Mouse (Mus musculus) Patski (cell line): ENCODE results near the gene Carns1. TPM values are rescaled to one million over a fixed set of nuclear protein-coding genes. Genes with fewer than 3 reads are reported as not detected.
A peak's percentile ranks its signal among the peaks of the same experiment; 100 is the strongest.
"Not testable (repeated sequence)": the region's sequence is repeated elsewhere in the genome, so short reads cannot be mapped to it uniquely, and the experiment has no call there.

Experiments
- ATAC-seq: fragments of 100-300 bp; one replicate; pipeline ENCODE4 v1.8.0; 2021
- CTCF ChIA-PET: fragments of 350-600 bp; sonication (Branson Sonifier 250); formaldehyde crosslinking; loops from one replicate; lab custom pipeline; 2022; ENCODE audit warnings: inconsistent platforms; lab: Charles Lee
- POLR2A ChIA-PET: fragments of 350-600 bp; sonication (Branson Sonifier 250); formaldehyde crosslinking; loops from one replicate; lab custom pipeline; 2022; ENCODE audit warnings: antibody characterized with exemption, inconsistent platforms; lab: Charles Lee
- DNase-seq: peaks from one replicate; pipeline ENCODE4 v3.0.0-alpha.2; 2011; ENCODE audit warnings: low read depth, low spot score
- H3K27me3 ChIP-seq: fragments of 371-371 bp; one replicate; pipeline ENCODE4 v1.5.1; 2021
- CTCF ChIP-seq: fragments of 100-300 bp; IDR thresholded peaks from one replicate; pipeline ENCODE4 v1.5.1; 2021
- in situ Hi-C: fragments of 300-500 bp; cut with MboI; formaldehyde crosslinking; loops from 3 replicates; pipeline ENCODE4 v1.11.1; 2018; ENCODE audit warnings: low pct_unique_long_range_greater_than_20kb, mixed read lengths
- polyA plus RNA-seq: library from polyadenylated mRNA; unstranded; gene quantifications from one replicate; pipeline ENCODE4 v1.2.3, GENCODE M21; 2021

Carns1 gene
- polyA plus RNA-seq, 1 experiment from 2014 or later, result 13.7 TPM

DNA sequence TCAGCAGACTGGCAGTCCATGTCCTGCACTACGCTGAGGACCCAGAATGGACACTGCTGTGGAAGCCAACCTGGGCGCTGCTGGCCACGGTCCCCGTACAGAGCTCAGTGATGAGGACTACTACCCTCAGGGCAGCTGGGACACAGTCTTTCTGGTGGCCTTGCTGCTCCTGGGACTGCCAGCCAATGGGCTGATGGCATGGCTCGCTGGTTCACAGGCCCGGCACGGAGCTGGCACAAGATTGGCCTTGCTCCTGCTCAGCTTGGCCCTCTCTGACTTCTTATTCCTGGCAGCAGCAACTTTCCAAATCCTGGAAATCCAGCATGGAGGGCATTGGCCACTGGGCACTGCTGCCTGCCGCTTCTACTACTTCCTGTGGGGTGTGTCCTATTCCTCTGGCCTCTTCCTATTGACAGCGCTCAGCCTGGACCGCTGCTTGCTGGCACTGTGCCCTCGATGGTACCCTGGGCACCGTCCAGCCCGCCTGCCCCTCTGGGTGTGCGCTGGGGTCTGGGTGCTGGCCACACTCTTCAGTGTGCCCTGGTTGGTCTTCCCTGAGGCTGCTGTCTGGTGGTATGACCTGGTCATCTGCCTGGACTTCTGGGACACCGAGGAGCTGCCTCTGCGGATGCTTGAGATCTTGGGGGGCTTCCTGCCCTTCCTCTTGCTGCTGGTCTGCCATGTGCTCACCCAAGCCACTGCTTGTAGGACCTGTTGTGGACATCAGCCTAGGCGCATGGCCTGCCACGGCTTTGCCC, 32.7 kb downstream of the Carns1 start:
- ChIA-PET CTCF (interaction anchor here (1.2 to 1.7 kb wide), 3 partner anchors 10 to 19 kb away, joined by 3 to 7 read pairs (median 3); partner anchors contain the start of gene Aip), POLR2A (interaction anchor here (0.6 kb wide), 1 partner anchor 113 kb away, joined by 3 read pairs; no protein-coding TSS in a partner anchor)
- no peak for ATAC-seq
- DNase-seq, result no peak
- in situ Hi-C loops, result no loop called here
- no peak for TF ChIP-seq CTCF
- H3K27me3 ChIP-seq, result no peaks in the 10 kb centered on the region

DNA sequence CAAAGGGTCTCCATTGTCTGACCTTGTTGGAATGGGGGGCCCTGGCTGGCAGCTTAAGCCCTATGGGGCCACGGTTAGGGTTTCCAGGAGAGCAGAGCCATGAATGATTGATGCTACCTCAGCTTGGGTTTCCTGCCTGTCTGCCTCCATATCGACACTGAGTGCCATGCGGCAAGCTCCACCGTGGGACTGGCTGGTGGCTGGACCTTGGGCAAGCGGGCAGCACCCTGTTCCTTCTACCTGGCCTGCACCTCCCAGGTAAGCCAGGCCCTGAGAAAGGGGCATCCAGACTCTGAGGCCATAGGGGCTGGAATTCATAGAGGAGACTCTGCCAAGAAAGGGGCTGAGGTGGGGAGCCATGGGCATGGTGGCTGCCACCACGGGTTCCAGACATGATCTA, 35.1 kb downstream of the Carns1 start:
- DNase-seq (no peak), ATAC-seq (no peak)
- ChIA-PET CTCF (interaction anchor here (1.2 to 1.5 kb wide), 2 partner anchors 14 to 20 kb away, joined by 3 read pairs; no protein-coding TSS in a partner anchor), POLR2A (interaction anchor here (0.6 kb wide), 1 partner anchor 21 kb away, joined by 3 read pairs; no protein-coding TSS in a partner anchor)
- no peak for TF ChIP-seq CTCF
- in situ Hi-C loops, result no loop called here
- no peaks in the 10 kb centered on the region for H3K27me3 ChIP-seq

DNA sequence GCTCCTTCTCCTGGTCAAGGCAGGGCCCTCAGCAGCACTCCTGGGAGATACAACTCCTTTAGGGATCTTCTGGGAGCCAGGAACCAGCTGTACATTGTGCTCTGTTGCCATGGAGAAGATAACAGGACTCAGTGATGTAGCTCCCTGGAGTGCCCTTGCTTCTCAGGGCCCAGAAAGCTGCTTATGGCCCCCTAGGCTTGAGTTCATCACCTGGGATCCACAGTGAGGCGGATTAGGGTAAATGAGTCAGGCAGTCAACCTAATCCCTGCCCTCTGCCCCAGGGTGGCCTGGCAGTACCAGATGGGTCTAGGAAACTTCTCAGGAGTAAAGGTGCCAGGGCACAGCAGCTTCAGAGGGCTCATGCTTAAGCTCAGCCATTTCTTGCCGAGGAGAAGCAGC, 35.8 kb downstream of the Carns1 start, which contains the start of gene Gpr152:
Gpr152 (plus strand) TSS at position 342 of the 400 bp plus-strand sequence.
- no peak for DNase-seq
- in situ Hi-C loops, result no loop called here
- no peak for TF ChIP-seq CTCF
- no peak for ATAC-seq
- POLR2A ChIA-PET, result interaction anchor here (0.6 to 1.6 kb wide), 2 partner anchors 8 to 21 kb away, joined by 3 to 4 read pairs; no protein-coding TSS in a partner anchor
- CTCF ChIA-PET, result no interaction called here
- no peaks in the 10 kb centered on the region for H3K27me3 ChIP-seq

GRCm38 (mm10) chr19:4137913-4138312, 37.4 kb downstream of the Carns1 start:
- ChIA-PET CTCF (interaction anchor here (1.1 to 1.5 kb wide), 2 partner anchors 68 to 119 kb away, joined by 3 read pairs; no protein-coding TSS in a partner anchor), POLR2A (no interaction called here)
- DNase-seq, result no peak
- TF ChIP-seq CTCF, result no peak
- in situ Hi-C loops, result no loop called here
- H3K27me3 ChIP-seq, result no peaks in the 10 kb centered on the region
- ATAC-seq, result no peak

- DNase-seq (no peak), ATAC-seq (no peak)
- TF ChIP-seq CTCF, result no peak
- in situ Hi-C loops, result no loop called here
- H3K27me3 ChIP-seq, result no peaks in the 10 kb centered on the region
- ChIA-PET POLR2A (no interaction called here), CTCF (interaction anchor here (1.0 to 1.2 kb wide), 2 partner anchors 11 to 38 kb away, joined by 3 read pairs; no protein-coding TSS in a partner anchor)
Observed at GRCm38 (mm10) chr19:4136463-4136862, 38.8 kb downstream of the Carns1 start.

GRCm38 (mm10) chr19:4135963-4136345, 39.3 kb downstream of the Carns1 start:
- H3K27me3 ChIP-seq, POLR2A ChIA-PET, in situ Hi-C loops, DNase-seq: not testable (repeated sequence)
- ATAC-seq, result peak; percentile 29
- CTCF ChIA-PET, result interaction anchor here (1.2 kb wide), 1 partner anchor 11 kb away, joined by 3 read pairs; no protein-coding TSS in a partner anchor

- H3K27me3 ChIP-seq, CTCF ChIA-PET, DNase-seq, in situ Hi-C loops: not testable (repeated sequence)
- peak; percentile 2 for ATAC-seq
- POLR2A ChIA-PET, result interaction anchor here (0.9 kb wide), 1 partner anchor 9 kb away, joined by 3 read pairs; no protein-coding TSS in a partner anchor
Observed at GRCm38 (mm10) chr19:4135229-4135962, 39.9 kb downstream of the Carns1 start.

GRCm38 (mm10) chr19:4134354-4134753, 40.9 kb downstream of the Carns1 start:
- no peaks in the 10 kb centered on the region for H3K27me3 ChIP-seq

GRCm38 (mm10) chr19:4131768-4132167, 43.5 kb downstream of the Carns1 start:
- in situ Hi-C loops, result no loop called here
- H3K27me3 ChIP-seq, result no peaks in the 10 kb centered on the region
- ChIA-PET CTCF (interaction anchor here (1.8 kb wide), 1 partner anchor 33 kb away, joined by 4 read pairs; no protein-coding TSS in a partner anchor), POLR2A (no interaction called here)
- no peak for DNase-seq
- no peak for ATAC-seq
- no peak for TF ChIP-seq CTCF

More at GRCm38 (mm10) chr19:4134354-4134753, 40.9 kb downstream of the Carns1 start:
- ATAC-seq, result no peak
- ChIA-PET POLR2A (interaction anchor here (0.7 kb wide), 1 partner anchor 14 kb away, joined by 3 read pairs; no protein-coding TSS in a partner anchor), CTCF (interaction anchor here (1.1 kb wide), 1 partner anchor 52 kb away, joined by 3 read pairs; no protein-coding TSS in a partner anchor)
- in situ Hi-C loops, result no loop called here
- TF ChIP-seq CTCF, result no peak
- no peak for DNase-seq

DNA sequence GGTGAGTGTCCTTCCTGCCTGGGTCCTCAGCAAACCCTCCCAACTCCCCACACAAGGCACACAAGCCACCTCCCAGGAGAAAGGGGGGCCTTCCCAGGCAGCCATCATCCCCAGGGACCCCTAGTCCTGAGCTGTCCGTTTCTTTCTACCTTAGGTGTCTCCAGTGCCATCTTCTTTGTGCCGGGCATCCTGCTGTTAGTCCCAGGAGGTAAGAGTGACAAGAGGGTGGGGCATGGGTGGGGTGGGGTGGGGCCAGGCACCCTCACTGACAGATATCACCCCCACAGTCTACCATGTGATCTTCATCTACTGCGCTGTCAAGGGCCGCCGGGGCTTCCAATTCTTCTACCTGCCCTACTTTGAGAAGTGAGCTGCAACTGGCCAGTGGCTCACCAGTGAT, 44.2 kb downstream of the Carns1 start:
- ATAC-seq (no peak), DNase-seq (no peak)
- in situ Hi-C loops, result no loop called here
- no peaks in the 10 kb centered on the region for H3K27me3 ChIP-seq
- POLR2A ChIA-PET, result no interaction called here
- CTCF ChIA-PET, result interaction anchor here (1.8 kb wide), 1 partner anchor 32 kb away, joined by 4 read pairs; no protein-coding TSS in a partner anchor
- no peak for TF ChIP-seq CTCF
